In the genomic region with DNA sequence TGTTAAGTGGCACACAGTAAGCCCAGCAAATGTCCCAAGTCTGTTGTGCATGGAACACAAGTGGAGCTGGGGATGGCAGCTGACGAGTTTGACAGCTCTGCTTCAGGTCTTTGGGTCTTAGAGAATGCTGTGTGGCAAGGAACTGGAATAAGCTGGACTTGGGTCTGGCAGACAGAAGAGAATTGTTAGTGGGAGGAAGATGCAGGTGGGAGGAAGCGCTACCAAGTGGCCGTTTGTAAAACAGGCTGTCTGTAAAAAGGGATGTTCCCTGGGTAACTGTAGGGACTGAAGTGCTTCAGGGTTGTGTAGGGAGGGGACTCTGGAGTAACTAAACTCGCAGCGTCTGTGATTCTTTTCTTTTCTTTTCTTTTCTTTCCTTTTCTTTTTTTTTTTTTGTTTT, we compare ENCODE assay signal across 34 mouse cellular contexts. TPM values are rescaled to one million over a fixed set of nuclear protein-coding genes. Genes with fewer than 3 reads are reported as not detected.
DNase-seq lines count a peak whose midpoint lies in the region; ATAC-seq and TF ChIP-seq lines count a peak whose summit lies in the region.
"Had no signal": no experiment of that assay in that cellular context is flagged by ENCODE, and none has a peak within 500 bp of the region (broad histone marks: within the 10 kb centered on the region; RNA-seq: fewer than 3 reads in every experiment).

No protein-coding gene starts in this region.

- intact Hi-C loops in left cerebral cortex, adult 2 months (cut with DNase I), result no loop called here
- intact Hi-C loops in left cerebral cortex, postnatal 4 days (cut with DNase I), result no loop called here

- 0 out of 2 replicates have a peak overlapping the region, but pooled peaks have one; percentile 2 for H3K27ac ChIP-seq in embryonic facial prominence, embryonic 13.5 days
- H3K27ac ChIP-seq in embryonic facial prominence, embryonic 10.5 days (replicated peaks), result no peak overlapping the region
- no peak overlapping the region for H3K27ac ChIP-seq in intestine, postnatal 0 days (ENCODE audit: low read depth, low read length)
- H3K27ac ChIP-seq in intestine, embryonic 16.5 days (ENCODE audit: low read length), result no peak overlapping the region
- H3K27ac ChIP-seq in left cerebral cortex, adult 2 months, result peak overlapping the region; percentile 55
- H3K27ac ChIP-seq in stomach, postnatal 0 days (replicated peaks), result no peak overlapping the region
- H3K27ac ChIP-seq: embryonic facial prominence, embryonic 15.5 days; forebrain, embryonic 13.5 days; heart, embryonic 15.5 days; hindbrain, embryonic 12.5 days; liver, embryonic 14.5 days; midbrain, embryonic 10.5 days; midbrain, embryonic 15.5 days; neural tube, embryonic 15.5 days had no signal

- no peak overlapping the region for H3K4me3 ChIP-seq in embryonic facial prominence, embryonic 13.5 days
- H3K4me3 ChIP-seq in embryonic facial prominence, embryonic 10.5 days, result no peak overlapping the region
- no peak overlapping the region for H3K4me3 ChIP-seq in intestine, postnatal 0 days (ENCODE audit: low read depth, low read length)
- no peak overlapping the region for H3K4me3 ChIP-seq in intestine, embryonic 16.5 days (ENCODE audit: low read length)
- H3K4me3 ChIP-seq in left cerebral cortex, adult 2 months, result no peak overlapping the region
- no peak overlapping the region for H3K4me3 ChIP-seq in stomach, postnatal 0 days (ENCODE audit: low read depth, low read length)
- H3K4me3 ChIP-seq: embryonic facial prominence, embryonic 15.5 days; forebrain, embryonic 13.5 days; heart, embryonic 15.5 days; hindbrain, embryonic 12.5 days; midbrain, embryonic 10.5 days; midbrain, embryonic 15.5 days; neural tube, embryonic 15.5 days had no signal

- TF ChIP-seq EP300 in stomach, postnatal 0 days (optimal IDR thresholded peaks at IDR 0.05), result no peak

- ATAC-seq in embryonic facial prominence, embryonic 13.5 days (ENCODE audit: insufficient number of reproducible peaks, insufficient read depth, low FRiP score, low TSS enrichment, low read depth), result no peak
- ATAC-seq in intestine, postnatal 0 days, result no peak
- ATAC-seq in intestine, embryonic 16.5 days, result no peak
- ATAC-seq in stomach, postnatal 0 days (ENCODE audit: low FRiP score, low TSS enrichment), result no peak
- ATAC-seq: forebrain, embryonic 13.5 days; midbrain, embryonic 15.5 days had no signal

- H3K36me3 ChIP-seq in embryonic facial prominence, embryonic 13.5 days, result peaks cover 11% of the 10 kb centered on the region
- peaks cover 50% of the 10 kb centered on the region for H3K36me3 ChIP-seq in embryonic facial prominence, embryonic 10.5 days (replicated peaks)
- peaks cover 7% of the 10 kb centered on the region; the same call in 1 of the 2 replicates for H3K36me3 ChIP-seq in intestine, postnatal 0 days (ENCODE audit: control insufficient read depth, insufficient read depth)
- H3K36me3 ChIP-seq in intestine, embryonic 16.5 days (ENCODE audit: control insufficient read depth, insufficient read depth, low read length), result 0 out of 2 replicates have a peak, but pooled peaks cover 7% of the 10 kb centered on the region
- H3K36me3 ChIP-seq in stomach, postnatal 0 days (ENCODE audit: control insufficient read depth, insufficient read depth, low read length), result peaks cover 2% of the 10 kb centered on the region; the same call in 1 of the 2 replicates
- H3K36me3 ChIP-seq: heart, embryonic 15.5 days; midbrain, embryonic 15.5 days; neural tube, embryonic 15.5 days had no signal

- no peak overlapping the region for H3K4me2 ChIP-seq in embryonic facial prominence, embryonic 13.5 days
- H3K4me2 ChIP-seq in intestine, postnatal 0 days (replicated peaks; ENCODE audit: low read depth), result no peak overlapping the region
- no peak overlapping the region for H3K4me2 ChIP-seq in intestine, embryonic 16.5 days (ENCODE audit: low read depth, low read length)
- H3K4me2 ChIP-seq in stomach, postnatal 0 days (replicated peaks; ENCODE audit: low read depth), result no peak overlapping the region
- H3K4me2 ChIP-seq: embryonic facial prominence, embryonic 15.5 days; forebrain, embryonic 13.5 days; heart, embryonic 15.5 days; hindbrain, embryonic 12.5 days; midbrain, embryonic 15.5 days; neural tube, embryonic 15.5 days had no signal

- DNase-seq in embryonic facial prominence, embryonic 10.5 days (ENCODE audit: low spot score), result no peak
- no peak for DNase-seq in left cerebral cortex, adult 2 months (ENCODE audit: extremely low spot score in 1 of 2, low spot score in 2 of 2)
- DNase-seq in left cerebral cortex, postnatal 4 days, result no peak
- no peak for DNase-seq in stomach, postnatal 0 days (ENCODE audit: low spot score)
- no peak for DNase-seq in layer of hippocampus, adult 11-12 months (ENCODE audit: low spot score)
- DNase-seq: adrenal gland, postnatal 10 days; cerebellum, adult 11 months; cerebellum, adult 9-11 months; embryo, embryonic 11 days; heart, postnatal 36 days; kidney, adult 11 months; kidney, postnatal 25 days; layer of hippocampus, postnatal 36 days; liver; lung, adult 2 months; lung, postnatal 14 days; retina, postnatal 1 day; right cerebral cortex, postnatal 14 days; spleen, adult 18-20 months; thymus, adult 18-20 months; thymus, postnatal 36 days had no signal

- H3K9ac ChIP-seq in embryonic facial prominence, embryonic 13.5 days, result no peak overlapping the region
- H3K9ac ChIP-seq in intestine, postnatal 0 days (ENCODE audit: low read depth, low read length), result no peak overlapping the region
- H3K9ac ChIP-seq in intestine, embryonic 16.5 days (ENCODE audit: low read depth, low read length), result no peak overlapping the region
- H3K9ac ChIP-seq in stomach, postnatal 0 days (ENCODE audit: low read length), result no peak overlapping the region
- H3K9ac ChIP-seq: embryonic facial prominence, embryonic 15.5 days; forebrain, embryonic 13.5 days; heart, embryonic 15.5 days; hindbrain, embryonic 12.5 days; liver, embryonic 14.5 days; midbrain, embryonic 15.5 days; neural tube, embryonic 15.5 days had no signal

- peak; percentile 27; the same call in 1 of the 2 replicates for TF ChIP-seq CTCF in intestine, postnatal 0 days (IDR thresholded peaks at IDR 0.05; ENCODE audit: low read depth)
- TF ChIP-seq CTCF in left cerebral cortex, adult 2 months (IDR thresholded peaks at IDR 0.05), result peak; percentile 15
- 0 out of 2 replicates have a peak, but pooled peaks have one; percentile 11 for TF ChIP-seq CTCF in stomach, postnatal 0 days (IDR thresholded peaks at IDR 0.05; ENCODE audit: low read depth)

- no peaks in the 10 kb centered on the region for H3K27me3 ChIP-seq in embryonic facial prominence, embryonic 13.5 days
- no peaks in the 10 kb centered on the region for H3K27me3 ChIP-seq in embryonic facial prominence, embryonic 10.5 days (replicated peaks; ENCODE audit: low read depth, poor library complexity, severe bottlenecking)
- no peaks in the 10 kb centered on the region for H3K27me3 ChIP-seq in intestine, postnatal 0 days (replicated peaks; ENCODE audit: control insufficient read depth, insufficient read depth, low read length)
- no peaks in the 10 kb centered on the region for H3K27me3 ChIP-seq in intestine, embryonic 16.5 days (replicated peaks; ENCODE audit: control insufficient read depth, insufficient read depth, low read length)
- H3K27me3 ChIP-seq in stomach, postnatal 0 days (ENCODE audit: control insufficient read depth, insufficient read depth, low read length), result no peaks in the 10 kb centered on the region
- H3K27me3 ChIP-seq: CH12.LX; embryonic facial prominence, embryonic 15.5 days; forebrain, embryonic 13.5 days; heart, embryonic 15.5 days; hindbrain, embryonic 12.5 days; midbrain, embryonic 15.5 days; neural tube, embryonic 15.5 days had no signal

- no peaks in the 10 kb centered on the region for H3K9me3 ChIP-seq in embryonic facial prominence, embryonic 13.5 days
- H3K9me3 ChIP-seq in embryonic facial prominence, embryonic 10.5 days, result no peaks in the 10 kb centered on the region
- H3K9me3 ChIP-seq in intestine, postnatal 0 days (ENCODE audit: control insufficient read depth), result no peaks in the 10 kb centered on the region
- H3K9me3 ChIP-seq in intestine, embryonic 16.5 days (ENCODE audit: control insufficient read depth, low read length), result no peaks in the 10 kb centered on the region
- no peaks in the 10 kb centered on the region for H3K9me3 ChIP-seq in stomach, postnatal 0 days (ENCODE audit: control insufficient read depth, low read length)
- H3K9me3 ChIP-seq: embryonic facial prominence, embryonic 15.5 days; forebrain, embryonic 13.5 days; G1E; heart, embryonic 15.5 days; hindbrain, embryonic 12.5 days; midbrain, embryonic 10.5 days; midbrain, embryonic 15.5 days; neural tube, embryonic 15.5 days had no signal

- H3K4me1 ChIP-seq in embryonic facial prominence, embryonic 13.5 days, result peaks cover 55% of the 10 kb centered on the region
- peaks cover 77% of the 10 kb centered on the region for H3K4me1 ChIP-seq in embryonic facial prominence, embryonic 10.5 days
- no peaks in the 10 kb centered on the region; the same call in 1 of the 2 replicates for H3K4me1 ChIP-seq in intestine, postnatal 0 days (replicated peaks; ENCODE audit: control insufficient read depth, insufficient read depth, low read length)
- H3K4me1 ChIP-seq in intestine, embryonic 16.5 days (ENCODE audit: control insufficient read depth, insufficient read depth, low read length), result peaks cover 31% of the 10 kb centered on the region
- peaks cover 7% of the 10 kb centered on the region; the same call in 1 of the 2 replicates for H3K4me1 ChIP-seq in stomach, postnatal 0 days (replicated peaks; ENCODE audit: control insufficient read depth, insufficient read depth)

- 74% methylated on average over 5 of the region's 5 CpGs for WGBS in embryonic facial prominence, embryonic 13.5 days
- 73% methylated on average over 5 of the region's 5 CpGs for WGBS in embryonic facial prominence, embryonic 10.5 days
- WGBS in intestine, postnatal 0 days, result 70% methylated on average over 5 of the region's 5 CpGs
- WGBS in intestine, embryonic 16.5 days, result 70% methylated on average over 5 of the region's 5 CpGs
- 84% methylated on average over 5 of the region's 5 CpGs for WGBS in stomach, postnatal 0 days

RNA-seq across cellular contexts. Expression of a gene that starts 32.4 kb away (rescaled TPM):
- polyA plus RNA-seq in embryonic facial prominence, embryonic 13.5 days (2015; fragmentation: Nextera tagmentation; extraction: Ambion mirVana), result 396 and 424 TPM in 2 replicates
- 388 and 409 TPM in 2 replicates for polyA plus RNA-seq in embryonic facial prominence, embryonic 10.5 days (2016; fragmentation: Nextera tagmentation; extraction: Ambion mirVana)
- 299 and 306 TPM in 2 replicates for polyA plus RNA-seq in intestine, postnatal 0 days (2015; fragmentation: Nextera tagmentation; extraction: Ambion mirVana)
- 440 and 454 TPM in 2 replicates for polyA plus RNA-seq in intestine, embryonic 16.5 days (2015; fragmentation: Nextera tagmentation; extraction: Ambion mirVana)
- total RNA-seq in left cerebral cortex, adult 2 months (2021), result 100 to 1,000 TPM; 306 to 324 TPM
- total RNA-seq in left cerebral cortex, postnatal 4 days (2021), result 100 to 1,000 TPM; 298 to 302 TPM
- 341 and 344 TPM in 2 replicates for polyA plus RNA-seq in stomach, postnatal 0 days (2015; fragmentation: Nextera tagmentation; extraction: Ambion mirVana)

Comparison
In these comparisons a context has a peak if more than half of its experiments do, and no peak if none do; other contexts are left out.
1. H3K27ac ChIP-seq: peak in embryonic facial prominence, embryonic 13.5 days (single experiment) and left cerebral cortex, adult 2 months (single experiment); none in embryonic facial prominence, embryonic 10.5 days (single experiment), intestine, postnatal 0 days (single experiment), intestine, embryonic 16.5 days (single experiment) and stomach, postnatal 0 days (single experiment).
2. Peak in every context shown above with its lines, with median percentiles within 50 percentile points of each other: CTCF ChIP-seq.